Mouse (Mus musculus): Measurements from ENCODE around the gene Gm4884. TPM values are rescaled to one million over a fixed set of nuclear protein-coding genes. Genes with fewer than 3 reads are reported as not detected.
"Not testable (repeated sequence)": the region's sequence is repeated elsewhere in the genome, so short reads cannot be mapped to it uniquely, and the experiment has no call there.

Gm4884 gene
- not detected for total RNA-seq (2021)
- long read RNA-seq, experiment 1: 0 reads
- long read RNA-seq, experiment 2: 0 reads

DNA sequence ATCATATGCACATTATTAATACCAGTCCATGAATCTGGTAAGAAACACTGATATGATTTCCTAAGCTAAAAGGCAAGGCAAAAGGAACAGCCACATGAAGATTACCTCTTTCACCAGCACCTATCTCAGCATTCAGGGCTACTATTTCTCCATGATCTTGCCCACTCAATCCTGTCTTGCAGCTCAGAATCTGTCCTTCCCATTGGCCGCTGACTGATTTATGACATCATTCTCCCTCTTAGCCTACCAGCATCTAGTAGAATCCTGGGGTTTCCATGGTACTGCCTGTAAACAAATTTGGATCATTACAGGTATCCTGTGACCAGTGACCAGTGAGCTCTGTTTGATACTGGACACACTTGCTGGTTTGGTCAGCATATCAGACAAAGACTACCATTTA is at the start of gene Gm4884:
Gm4884 (plus strand) TSS at position 301 of the 400 bp plus-strand sequence.
- DNase-seq (ENCODE audit: low spot score in 2 of 2): not testable (repeated sequence)

DNA sequence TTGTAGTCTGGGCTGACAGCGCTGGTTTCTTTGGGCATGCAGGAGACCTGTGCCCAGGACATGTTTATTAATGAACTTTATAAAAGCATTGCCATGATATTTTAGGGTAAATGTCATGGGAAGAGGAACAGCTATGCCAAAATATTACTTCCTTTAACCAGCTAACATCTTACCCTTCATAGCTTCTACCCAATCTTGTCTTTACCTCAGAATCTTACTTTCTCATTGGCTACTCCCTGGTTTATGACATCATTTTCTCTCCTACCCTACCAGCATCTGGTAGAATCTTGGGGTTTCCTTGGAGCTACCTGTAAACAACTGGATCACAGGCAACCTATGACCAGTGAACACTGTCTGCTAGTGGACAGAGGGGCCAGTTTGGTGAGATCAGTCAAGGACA is 45.3 kb upstream of the Gm4884 start, which contains the start of gene 4930433I11Rik:
4930433I11Rik (plus strand) TSS at position 301 of the 400 bp plus-strand sequence.
- DNase-seq (ENCODE audit: low spot score in 2 of 2): no peak

DNA sequence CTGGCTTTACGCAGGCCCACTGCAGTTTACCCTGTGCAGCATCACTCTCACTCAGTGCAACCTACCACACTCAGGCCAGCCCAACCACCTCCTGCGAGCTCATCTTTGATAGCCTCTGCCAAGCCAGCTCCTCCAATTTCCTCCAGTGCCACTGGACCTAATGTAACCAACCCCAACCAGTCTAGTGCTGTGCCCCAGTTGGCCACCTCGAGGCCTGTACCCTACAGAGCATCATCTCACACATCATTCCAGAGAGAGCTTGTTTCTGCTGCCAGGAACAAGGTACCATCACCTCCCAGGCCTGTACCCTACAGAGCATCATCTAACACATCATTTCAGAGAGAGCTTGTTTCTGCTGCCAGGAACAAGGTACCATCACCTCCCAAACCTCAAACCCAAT is 11.5 kb downstream of the Gm4884 start:
- not testable (repeated sequence) for DNase-seq (ENCODE audit: low spot score in 2 of 2)

Other genes starting within 250 kb of the Gm4884 start
- gene Vstm2b, start 134.4 kb upstream of the Gm4884 start, total RNA-seq (2021): 1 to 10 TPM; 2.7 to 2.9 TPM
- not detected for gene 4930433I11Rik, start 45.2 kb upstream of the Gm4884 start, total RNA-seq (2021)
- not detected for gene Gm5592, start 121.1 kb downstream of the Gm4884 start, total RNA-seq (2021)

Measured in gastrocnemius, postnatal 4 days (tissue).